In genomic region chr15:98871916-98872888, GRCm38 (mm10) we compare ENCODE assay signal across 8 mouse cellular contexts. TPM values are rescaled to one million over a fixed set of nuclear protein-coding genes. Genes with fewer than 3 reads are reported as not detected.
DNase-seq lines count a peak whose midpoint lies in the region; ATAC-seq and TF ChIP-seq lines count a peak whose summit lies in the region.

No protein-coding gene starts in this region.

- 1% methylated on average over 51 of the region's 51 CpGs for WGBS in forebrain, embryonic 10.5 days
- 1% methylated on average over 51 of the region's 51 CpGs for WGBS in heart, embryonic 15.5 days
- WGBS in liver, embryonic 16.5 days (ENCODE audit: insufficient replicate concordance): 1% methylated on average over 51 of the region's 51 CpGs
- WGBS in neural tube, embryonic 13.5 days: 2% methylated on average over 50 of the region's 51 CpGs

- H3K27ac ChIP-seq in forebrain, embryonic 10.5 days: peak overlapping the region; percentile 100
- H3K27ac ChIP-seq in heart, embryonic 15.5 days: peak overlapping the region; percentile 96
- peak overlapping the region; percentile 92 for H3K27ac ChIP-seq in liver, embryonic 16.5 days (ENCODE audit: low read length)
- peak overlapping the region; percentile 99 for H3K27ac ChIP-seq in neural tube, embryonic 13.5 days (replicated peaks)
- peak overlapping the region; percentile 96 for H3K27ac ChIP-seq in testis, adult 2 months (ENCODE audit: control insufficient read depth, insufficient read depth, low read depth, low read length)

- peak overlapping the region; percentile 92 for H3K9ac ChIP-seq in heart, embryonic 15.5 days
- peak overlapping the region; percentile 98 for H3K9ac ChIP-seq in liver, embryonic 16.5 days (ENCODE audit: low read depth, low read length)
- H3K9ac ChIP-seq in neural tube, embryonic 13.5 days: peak overlapping the region; percentile 99

- peaks cover 46% of the 10 kb centered on the region for H3K4me1 ChIP-seq in forebrain, embryonic 10.5 days
- peaks cover 35% of the 10 kb centered on the region for H3K4me1 ChIP-seq in heart, embryonic 15.5 days (replicated peaks)
- H3K4me1 ChIP-seq in liver, embryonic 16.5 days (ENCODE audit: control insufficient read depth, low read depth, low read length): peaks cover 41% of the 10 kb centered on the region
- peaks cover 42% of the 10 kb centered on the region for H3K4me1 ChIP-seq in neural tube, embryonic 13.5 days (replicated peaks)
- peaks cover 26% of the 10 kb centered on the region for H3K4me1 ChIP-seq in testis, adult 2 months (ENCODE audit: control insufficient read depth, insufficient read depth, low read length)

- H3K4me3 ChIP-seq in forebrain, embryonic 10.5 days: peak overlapping the region; percentile 100
- peak overlapping the region; percentile 63 for H3K4me3 ChIP-seq in heart, embryonic 15.5 days
- H3K4me3 ChIP-seq in liver, embryonic 16.5 days (ENCODE audit: low read depth, low read length): peak overlapping the region; percentile 95
- H3K4me3 ChIP-seq in neural tube, embryonic 13.5 days: peak overlapping the region; percentile 98
- peak overlapping the region; percentile 96 for H3K4me3 ChIP-seq in testis, adult 2 months (ENCODE audit: control insufficient read depth, low read depth, low read length)

- peaks cover 10% of the 10 kb centered on the region for H3K36me3 ChIP-seq in forebrain, embryonic 10.5 days (replicated peaks)
- H3K36me3 ChIP-seq in heart, embryonic 15.5 days: no peaks in the 10 kb centered on the region
- H3K36me3 ChIP-seq in liver, embryonic 16.5 days (ENCODE audit: control insufficient read depth, insufficient read depth): no peaks in the 10 kb centered on the region
- no peaks in the 10 kb centered on the region for H3K36me3 ChIP-seq in neural tube, embryonic 13.5 days
- H3K36me3 ChIP-seq in testis, adult 2 months (ENCODE audit: control insufficient read depth, insufficient read depth, low read length): no peaks in the 10 kb centered on the region

- no peak for TF ChIP-seq CTCF in testis, adult 2 months (IDR thresholded peaks at IDR 0.05; ENCODE audit: control insufficient read depth, insufficient read depth, insufficient replicate concordance, low read depth, low read length)

- DNase-seq in CD8-positive naive resting alpha-beta T cell, adult 2 months (ENCODE audit: low read depth in 2 of 2, low spot score in 2 of 2): peak; percentile 85 to 92
- DNase-seq in c-Kit-positive CD71-negative TER-119-negative erythroid progenitor cells, embryonic 14.5 days (ENCODE audit: low read depth): peak; percentile 84
- DNase-seq in forebrain, embryonic 10.5 days (ENCODE audit: extremely low spot score, low spot score): peak; percentile 93
- peak; percentile 93 to 95 for DNase-seq in kidney, postnatal 36 days

- peak; percentile 30; the same call in 1 of the 2 replicates for TF ChIP-seq POLR2A in testis, adult 2 months (IDR thresholded peaks at IDR 0.05; ENCODE audit: control insufficient read depth, low read depth, low read length)

- peak overlapping the region; percentile 94 for H3K4me2 ChIP-seq in heart, embryonic 15.5 days
- peak overlapping the region; percentile 91 for H3K4me2 ChIP-seq in liver, embryonic 16.5 days (ENCODE audit: low read depth, low read length)
- H3K4me2 ChIP-seq in neural tube, embryonic 13.5 days: peak overlapping the region; percentile 100

- peak; percentile 60 for ATAC-seq in heart, embryonic 15.5 days (replicated peaks; ENCODE audit: insufficient number of reproducible peaks, insufficient read depth, low FRiP score, low read depth)
- peak; percentile 81 for ATAC-seq in liver, embryonic 16.5 days (ENCODE audit: low read depth)
- ATAC-seq in neural tube, embryonic 13.5 days (ENCODE audit: low read depth): peak; percentile 86

- no peaks in the 10 kb centered on the region for H3K27me3 ChIP-seq in forebrain, embryonic 10.5 days (ENCODE audit: poor library complexity, severe bottlenecking)
- H3K27me3 ChIP-seq in heart, embryonic 15.5 days: no peaks in the 10 kb centered on the region
- no peaks in the 10 kb centered on the region for H3K27me3 ChIP-seq in liver, embryonic 16.5 days (ENCODE audit: control insufficient read depth, insufficient read depth, low read depth, low read length)
- H3K27me3 ChIP-seq in neural tube, embryonic 13.5 days: no peaks in the 10 kb centered on the region
- H3K27me3 ChIP-seq in testis, adult 2 months (ENCODE audit: control insufficient read depth, insufficient read depth, low read length): no peaks in the 10 kb centered on the region

- H3K9me3 ChIP-seq in forebrain, embryonic 10.5 days: no peaks in the 10 kb centered on the region
- H3K9me3 ChIP-seq in heart, embryonic 15.5 days (replicated peaks): no peaks in the 10 kb centered on the region
- no peaks in the 10 kb centered on the region for H3K9me3 ChIP-seq in liver, embryonic 16.5 days (replicated peaks; ENCODE audit: control insufficient read depth, low read length)
- no peaks in the 10 kb centered on the region for H3K9me3 ChIP-seq in neural tube, embryonic 13.5 days

RNA-seq across cellular contexts. Expression of gene Kmt2d, which starts 1.2 kb away (rescaled TPM):
- 10.8 and 11.8 TPM in 2 replicates for polyA plus RNA-seq in forebrain, embryonic 10.5 days (2016; fragmentation: Nextera tagmentation; extraction: Ambion mirVana)
- polyA plus RNA-seq in heart, embryonic 15.5 days (2015; fragmentation: Nextera tagmentation; extraction: Ambion mirVana): 7.6 and 9.3 TPM in 2 replicates
- polyA plus RNA-seq in liver, embryonic 16.5 days (2015; fragmentation: Nextera tagmentation; extraction: Ambion mirVana): 3.9 and 4.0 TPM in 2 replicates
- polyA plus RNA-seq in neural tube, embryonic 13.5 days (2015; fragmentation: Nextera tagmentation; extraction: Ambion mirVana): 9.7 and 10.8 TPM in 2 replicates
- 17.0 and 17.4 TPM in 2 replicates for polyA plus RNA-seq in testis, adult 2 months (2012; rRNA removed)

RNA-seq across cellular contexts. Expression of gene Rhebl1, which starts 22.1 kb away (rescaled TPM):
- polyA plus RNA-seq in forebrain, embryonic 10.5 days (2016; fragmentation: Nextera tagmentation; extraction: Ambion mirVana): 22.2 and 25.9 TPM in 2 replicates
- 5.9 and 6.7 TPM in 2 replicates for polyA plus RNA-seq in heart, embryonic 15.5 days (2015; fragmentation: Nextera tagmentation; extraction: Ambion mirVana)
- polyA plus RNA-seq in liver, embryonic 16.5 days (2015; fragmentation: Nextera tagmentation; extraction: Ambion mirVana): 2.9 and 3.4 TPM in 2 replicates
- polyA plus RNA-seq in neural tube, embryonic 13.5 days (2015; fragmentation: Nextera tagmentation; extraction: Ambion mirVana): 27.8 and 33.3 TPM in 2 replicates
- 4.6 and 4.8 TPM in 2 replicates for polyA plus RNA-seq in testis, adult 2 months (2012; rRNA removed)

RNA-seq across cellular contexts. Expression of gene Dhh, which starts 26.1 kb away (rescaled TPM):
- polyA plus RNA-seq in forebrain, embryonic 10.5 days (2016; fragmentation: Nextera tagmentation; extraction: Ambion mirVana): 0.24 and 0.48 TPM in 2 replicates
- 2.1 and 4.2 TPM in 2 replicates for polyA plus RNA-seq in heart, embryonic 15.5 days (2015; fragmentation: Nextera tagmentation; extraction: Ambion mirVana)
- polyA plus RNA-seq in liver, embryonic 16.5 days (2015; fragmentation: Nextera tagmentation; extraction: Ambion mirVana): 0.11 TPM in 2 replicates
- polyA plus RNA-seq in neural tube, embryonic 13.5 days (2015; fragmentation: Nextera tagmentation; extraction: Ambion mirVana): 3.1 and 4.3 TPM in 2 replicates
- polyA plus RNA-seq in testis, adult 2 months (2012; rRNA removed): 9.4 and 10.8 TPM in 2 replicates

RNA-seq across cellular contexts. Expression of gene Prkag1, which starts 40.9 kb away (rescaled TPM):
- 90.4 and 93.5 TPM in 2 replicates for polyA plus RNA-seq in forebrain, embryonic 10.5 days (2016; fragmentation: Nextera tagmentation; extraction: Ambion mirVana)
- polyA plus RNA-seq in heart, embryonic 15.5 days (2015; fragmentation: Nextera tagmentation; extraction: Ambion mirVana): 93.5 and 100 TPM in 2 replicates
- 86.8 and 90.6 TPM in 2 replicates for polyA plus RNA-seq in liver, embryonic 16.5 days (2015; fragmentation: Nextera tagmentation; extraction: Ambion mirVana)
- 71.8 and 79.4 TPM in 2 replicates for polyA plus RNA-seq in neural tube, embryonic 13.5 days (2015; fragmentation: Nextera tagmentation; extraction: Ambion mirVana)
- 18.4 and 19.5 TPM in 2 replicates for polyA plus RNA-seq in testis, adult 2 months (2012; rRNA removed)

RNA-seq across cellular contexts. Expression of gene Lmbr1l, which starts 45.8 kb away (rescaled TPM):
- 23.9 and 25.3 TPM in 2 replicates for polyA plus RNA-seq in forebrain, embryonic 10.5 days (2016; fragmentation: Nextera tagmentation; extraction: Ambion mirVana)
- polyA plus RNA-seq in heart, embryonic 15.5 days (2015; fragmentation: Nextera tagmentation; extraction: Ambion mirVana): 10.7 and 13.7 TPM in 2 replicates
- polyA plus RNA-seq in liver, embryonic 16.5 days (2015; fragmentation: Nextera tagmentation; extraction: Ambion mirVana): 4.4 and 4.6 TPM in 2 replicates
- 34.9 and 39.0 TPM in 2 replicates for polyA plus RNA-seq in neural tube, embryonic 13.5 days (2015; fragmentation: Nextera tagmentation; extraction: Ambion mirVana)
- polyA plus RNA-seq in testis, adult 2 months (2012; rRNA removed): 478 and 581 TPM in 2 replicates

Comparison
In these comparisons a context has a peak if more than half of its experiments do, and no peak if none do; other contexts are left out.
1. Peak in every context shown above with its lines: DNase-seq, ATAC-seq, H3K4me3 ChIP-seq and H3K27ac ChIP-seq.